Mouse (Mus musculus) olfactory bulb, adult 2 months (tissue): Measurements from ENCODE around the gene Mapkap1. TPM values are rescaled to one million over a fixed set of nuclear protein-coding genes. Genes with fewer than 3 reads are reported as not detected.
"Not testable (repeated sequence)": the region's sequence is repeated elsewhere in the genome, so short reads cannot be mapped to it uniquely, and the experiment has no call there.

ENCODE experiments used
- H3K27ac ChIP-seq: fragments of 200-500 bp; 2 replicates; pipeline ENCODE4 v1.5.1; 2012; ENCODE audit warnings: low read depth, low read length; ENCODE audit not compliant: insufficient read depth
- H3K4me1 ChIP-seq: fragments of 200-500 bp; 2 replicates; pipeline ENCODE4 v1.6.1; 2012; ENCODE audit warnings: low read length; ENCODE audit not compliant: control insufficient read depth, insufficient read depth
- H3K4me3 ChIP-seq: fragments of 200-500 bp; 2 replicates; pipeline ENCODE4 v1.5.1; 2012; ENCODE audit warnings: mild to moderate bottlenecking, low read depth, low read length, moderate library complexity; ENCODE audit not compliant: insufficient read depth
- CTCF ChIP-seq: fragments of 200-500 bp; IDR thresholded peaks from 2 replicates; pipeline ENCODE4 v1.5.1; 2012; ENCODE audit warnings: low read depth, mild to moderate bottlenecking, low read length, moderate library complexity; ENCODE audit not compliant: insufficient read depth
- POLR2A ChIP-seq: fragments of 200-500 bp; IDR thresholded peaks from 2 replicates; pipeline ENCODE4 v1.6.1; 2012; ENCODE audit warnings: mild to moderate bottlenecking, low read depth, low read length, moderate library complexity; ENCODE audit not compliant: insufficient read depth
- WGBS: fragments of 180-500 bp; shearing (Covaris S2); methylation state at CpG from one replicate; pipeline ENCODE4 v1.1.7; 2018; 5-methylcytosine and 5-hydroxymethylcytosine counted together
- polyA plus RNA-seq: library from polyadenylated mRNA; stranded (reverse); fragments of >200 nt; gene quantifications from 2 replicates; pipeline ENCODE4 v1.2.4, GENCODE M21; 2012; ENCODE audit warnings: low replicate concordance; ENCODE audit not compliant: missing spikeins, insufficient read depth, insufficient read length

The Mapkap1 gene
- polyA plus RNA-seq, 1 experiment, result not detected

DNA sequence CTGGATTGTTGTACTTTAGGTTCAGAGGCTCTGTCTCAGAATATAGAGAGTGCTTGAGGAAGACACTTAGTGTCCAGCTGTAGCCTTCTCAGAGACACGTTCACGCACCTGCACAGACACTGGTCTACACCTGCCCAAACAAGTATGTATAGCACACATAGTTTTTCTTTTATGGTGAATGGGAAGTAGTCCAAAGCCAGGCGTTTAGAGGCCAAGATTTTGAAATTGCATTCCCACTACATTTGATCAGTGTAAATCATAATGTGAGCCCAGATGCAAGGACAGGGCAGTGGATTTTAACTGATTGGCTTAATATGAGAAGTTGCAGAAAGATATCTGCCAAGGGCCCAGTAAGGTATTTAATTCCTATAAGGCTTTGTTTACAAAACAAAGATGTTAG, 17.6 kb downstream of the Mapkap1 start:
- 85% methylated on average over 3 of the region's 3 CpGs for WGBS
- no peak overlapping the region for H3K27ac ChIP-seq
- TF ChIP-seq CTCF, result no peak
- no peak for TF ChIP-seq POLR2A
- peaks cover 5% of the 10 kb centered on the region for H3K4me1 ChIP-seq
- H3K4me3 ChIP-seq, result no peak overlapping the region

DNA sequence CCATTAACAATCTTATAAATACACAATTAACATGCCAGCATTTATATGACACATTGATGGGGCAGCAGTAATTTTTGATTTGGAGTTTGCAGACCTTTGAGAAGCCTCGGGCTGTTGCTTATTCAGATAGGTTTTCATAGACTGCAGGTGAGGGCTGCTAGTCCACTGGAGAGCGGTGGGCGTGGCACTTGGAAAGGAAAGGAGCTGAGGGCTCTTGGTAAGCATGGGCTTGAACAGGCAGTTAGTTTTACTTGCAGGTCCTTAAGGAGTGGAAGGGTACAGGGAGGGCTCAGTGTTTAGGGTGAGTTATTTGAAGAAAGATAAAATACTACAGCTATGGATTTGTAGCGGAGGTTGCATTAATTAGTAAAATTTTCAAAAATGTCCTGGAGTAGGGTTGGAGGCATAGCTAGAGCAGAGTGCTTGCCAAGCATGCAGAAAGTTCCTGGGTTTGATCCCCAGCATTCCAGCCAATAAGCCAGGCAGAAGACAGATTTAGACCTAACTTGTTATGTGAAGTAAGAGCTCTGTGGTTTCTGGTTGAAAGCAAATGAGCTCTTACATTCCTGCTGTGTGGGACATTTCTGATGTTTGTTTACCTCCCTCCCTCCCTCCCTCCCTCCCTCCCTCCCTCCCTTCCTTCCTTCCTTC, 19.1 kb downstream of the Mapkap1 start:
- 83% methylated on average over 4 of the region's 4 CpGs for WGBS
- peaks cover 5% of the 10 kb centered on the region for H3K4me1 ChIP-seq
- H3K27ac ChIP-seq, result no peak overlapping the region
- H3K4me3 ChIP-seq, result no peak overlapping the region
- TF ChIP-seq POLR2A, result no peak
- TF ChIP-seq CTCF, result no peak

DNA sequence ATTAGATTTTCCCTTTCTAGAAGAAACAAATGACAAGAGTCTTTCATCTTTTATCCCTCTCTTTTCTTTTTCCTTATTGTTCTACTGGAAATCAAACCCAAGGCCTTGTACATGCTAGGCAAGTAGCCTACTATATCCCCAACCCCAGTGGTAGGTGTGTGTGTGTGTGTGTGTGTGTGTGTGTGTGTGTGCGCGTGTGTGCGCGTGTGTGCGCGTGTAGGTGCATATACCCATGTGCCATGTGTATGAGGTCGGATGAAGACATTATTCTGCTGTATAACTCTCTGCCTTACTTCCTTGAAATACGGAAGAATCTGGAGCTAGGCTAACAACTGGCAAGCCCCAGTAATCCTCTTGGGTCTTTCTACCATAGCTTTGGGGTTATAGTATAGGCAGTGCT, 24.1 kb downstream of the Mapkap1 start:
- H3K4me1 ChIP-seq, result no peaks in the 10 kb centered on the region

DNA sequence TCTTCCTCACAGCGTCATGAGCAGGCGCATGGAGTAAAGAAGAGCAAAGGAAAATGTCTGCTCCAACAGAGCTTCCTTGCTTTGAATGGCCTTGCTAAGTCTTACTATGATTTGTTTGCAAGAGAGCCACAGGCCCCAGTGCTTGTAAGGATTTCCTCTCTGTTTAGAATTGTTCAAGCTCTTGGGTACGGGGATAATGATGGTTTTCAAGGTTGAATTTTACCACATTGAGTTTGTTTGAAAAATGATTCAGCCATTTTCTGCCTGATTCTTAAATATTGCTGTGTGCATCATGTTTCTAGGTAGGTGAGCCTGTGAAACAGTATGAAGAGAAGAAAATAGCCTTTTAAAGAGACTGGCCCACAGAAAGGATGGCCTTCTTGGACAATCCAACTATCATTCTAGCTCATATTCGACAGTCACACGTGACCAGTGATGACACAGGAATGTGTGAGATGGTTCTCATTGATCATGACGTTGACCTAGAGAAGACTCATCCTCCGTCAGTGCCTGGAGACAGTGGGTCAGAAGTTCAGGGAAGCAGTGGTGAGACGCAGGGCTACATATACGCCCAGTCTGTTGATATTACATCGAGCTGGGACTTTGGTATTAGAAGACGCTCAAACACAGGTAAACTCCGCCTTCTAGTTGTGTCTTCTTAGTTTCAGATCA, 25.3 kb downstream of the Mapkap1 start:
- WGBS, result 94% methylated on average over 12 of the region's 12 CpGs
- TF ChIP-seq POLR2A (no peak), CTCF (no peak)
- H3K4me1 ChIP-seq, result no peaks in the 10 kb centered on the region
- H3K27ac ChIP-seq, result no peak overlapping the region
- no peak overlapping the region for H3K4me3 ChIP-seq

More for the DNA sequence above, 24.1 kb downstream of the Mapkap1 start:
- Histone ChIP-seq H3K4me3 (no peak overlapping the region), H3K27ac (no peak overlapping the region)
- TF ChIP-seq POLR2A (no peak), CTCF (no peak)
- 90% methylated on average over 8 of the region's 8 CpGs for WGBS

DNA sequence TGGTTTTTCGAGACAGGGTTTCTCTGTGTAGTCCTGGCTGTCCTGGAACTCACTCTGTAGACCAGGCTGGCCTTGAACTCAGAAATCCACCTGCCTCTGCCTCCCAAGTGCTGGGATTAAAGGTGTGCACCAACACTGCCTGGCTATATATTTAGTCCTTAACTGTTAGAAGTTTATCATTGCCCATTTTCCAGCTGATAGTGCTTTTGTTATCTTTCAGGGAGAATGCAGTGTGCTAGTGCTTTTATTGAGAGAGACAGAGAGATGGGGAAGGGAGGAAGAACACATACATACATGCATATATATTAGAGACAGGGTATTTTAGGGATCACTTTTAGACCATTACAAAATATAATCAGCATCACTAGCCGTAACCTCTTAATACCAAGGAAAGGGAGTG, 26.3 kb downstream of the Mapkap1 start:
- not testable (repeated sequence) for H3K27ac ChIP-seq, H3K4me3 ChIP-seq, H3K4me1 ChIP-seq
- 100% methylated on average over 1 of the region's 2 CpGs for WGBS

DNA sequence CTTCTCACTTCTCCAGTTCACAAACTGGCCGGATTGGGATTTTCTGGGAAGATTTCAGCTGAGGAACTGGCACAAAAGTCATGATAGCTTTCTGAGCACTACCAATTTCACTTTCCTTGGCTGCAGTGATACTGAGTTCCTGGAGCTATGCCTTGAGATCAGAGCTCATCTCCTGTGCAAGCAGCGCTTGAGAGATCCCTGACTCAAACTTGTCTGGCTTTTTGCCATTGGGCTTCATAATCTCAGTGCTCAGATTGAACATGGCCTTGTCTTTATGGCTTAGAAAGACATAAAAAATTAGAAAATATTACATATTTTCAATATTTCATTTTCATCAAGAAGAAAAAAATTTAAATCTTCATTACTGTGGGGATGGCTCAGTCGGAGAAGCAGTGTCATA, 29.8 kb downstream of the Mapkap1 start:
- no peak for TF ChIP-seq POLR2A
- TF ChIP-seq CTCF, result no peak
- WGBS, result 97% methylated on average over 3 of the region's 3 CpGs
- no peak overlapping the region for H3K4me3 ChIP-seq

DNA sequence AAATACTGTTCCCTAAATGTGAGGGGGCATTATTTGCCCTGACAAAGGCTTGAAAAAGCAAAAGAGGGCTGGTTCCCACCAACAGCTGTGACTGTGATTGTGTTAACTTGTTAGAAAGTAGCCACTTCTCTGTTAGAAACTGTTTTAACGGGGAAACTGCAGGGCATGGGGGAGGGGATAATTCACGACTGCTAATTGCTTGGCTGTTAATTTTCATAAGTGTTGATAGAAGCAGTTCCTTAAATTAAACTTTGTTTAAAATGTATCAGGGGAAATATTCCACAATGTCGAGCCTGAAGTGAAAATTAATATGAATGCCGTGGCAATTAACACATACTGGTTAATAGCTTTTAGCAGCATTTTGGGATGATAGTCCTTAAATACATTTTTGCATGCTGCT, 42.2 kb downstream of the Mapkap1 start:
- no peak for TF ChIP-seq POLR2A
- TF ChIP-seq CTCF, result no peak
- H3K27ac ChIP-seq, result 0 out of 2 replicates have a peak overlapping the region, but pooled peaks have one; percentile 74
- no peak overlapping the region for H3K4me3 ChIP-seq
- peaks cover 6% of the 10 kb centered on the region for H3K4me1 ChIP-seq
- 26% methylated on average over 4 of the region's 4 CpGs for WGBS

More for the DNA sequence above, 29.8 kb downstream of the Mapkap1 start:
- no peak overlapping the region for H3K27ac ChIP-seq
- H3K4me1 ChIP-seq, result 0 out of 2 replicates have a peak, but pooled peaks cover 2% of the 10 kb centered on the region

DNA sequence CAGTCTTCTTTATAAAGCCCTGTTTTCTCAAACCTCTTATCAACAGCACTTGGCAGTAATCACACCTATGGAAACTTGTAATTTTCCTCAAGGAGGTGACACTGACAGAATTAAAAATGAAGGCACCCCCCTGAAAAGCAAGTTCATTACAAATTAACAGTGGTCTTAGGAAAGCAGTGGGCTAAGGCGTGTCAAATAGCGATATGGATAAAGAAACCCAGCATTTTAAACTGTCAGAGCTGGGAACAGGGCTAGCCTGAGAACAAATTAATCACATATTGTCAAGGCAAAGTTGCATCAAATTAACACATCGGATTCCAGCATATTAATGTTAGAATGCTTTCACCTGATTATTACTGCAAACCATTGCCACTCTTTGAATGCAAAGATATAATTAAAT, 55.9 kb downstream of the Mapkap1 start:
- WGBS, result 26% methylated on average over 3 of the region's 3 CpGs
- TF ChIP-seq POLR2A (no peak), CTCF (no peak)
- no peak overlapping the region for H3K27ac ChIP-seq
- no peak overlapping the region for H3K4me3 ChIP-seq
- peaks cover 16% of the 10 kb centered on the region; the same call in 1 of the 2 replicates for H3K4me1 ChIP-seq

DNA sequence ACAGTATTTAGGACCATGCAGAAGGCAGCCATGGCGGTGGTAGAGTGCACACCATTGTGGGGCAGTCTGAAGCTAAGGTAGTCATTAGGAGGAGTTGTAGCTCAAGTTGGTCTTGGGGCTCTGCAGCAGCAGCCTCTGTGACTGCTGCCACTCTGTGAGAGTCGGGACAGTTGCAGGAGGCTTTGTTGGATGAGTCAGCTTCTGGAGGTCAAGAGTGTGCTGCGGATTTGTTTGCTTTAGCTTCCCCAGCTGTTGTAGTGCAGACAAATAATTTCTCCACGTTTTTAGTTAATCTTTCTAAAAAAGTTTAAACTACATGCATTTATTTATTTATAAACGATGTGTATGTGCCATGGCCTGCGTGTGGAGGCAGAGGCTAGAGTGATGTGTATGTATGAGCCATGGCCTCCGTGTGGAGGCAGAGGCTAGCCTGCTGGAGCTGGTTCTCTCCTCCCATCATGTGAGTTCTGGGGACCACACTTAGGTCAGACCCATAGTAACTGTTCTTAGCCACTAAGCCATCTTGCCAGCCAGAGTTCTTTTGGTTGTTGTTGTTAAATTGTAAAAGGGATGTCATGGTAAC, 62.1 kb downstream of the Mapkap1 start:
- TF ChIP-seq POLR2A, result no peak
- no peak for TF ChIP-seq CTCF
- Histone ChIP-seq H3K4me3 (no peak overlapping the region), H3K4me1 (peaks cover 14% of the 10 kb centered on the region; the same call in 1 of the 2 replicates), H3K27ac (no peak overlapping the region)
- 71% methylated on average over 7 of the region's 7 CpGs for WGBS

DNA sequence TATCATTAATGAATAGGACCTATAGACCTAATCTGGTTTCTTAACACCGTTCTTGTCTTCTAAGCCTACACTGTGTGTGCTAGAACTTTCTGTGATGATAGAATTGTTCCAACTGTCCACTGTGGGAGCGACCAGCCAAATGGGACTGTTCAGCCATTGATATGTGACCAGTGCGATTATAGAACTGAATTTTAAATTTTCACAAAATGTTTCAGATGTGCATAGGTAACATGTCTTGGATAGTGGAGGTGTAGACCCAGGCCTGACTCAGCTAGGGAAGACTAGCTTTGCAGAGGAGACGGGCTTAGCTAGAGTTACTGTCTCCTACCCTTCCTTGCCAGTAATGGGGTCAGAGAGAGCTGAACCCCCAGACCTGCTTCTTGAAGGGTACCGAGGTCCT, 62.8 kb downstream of the Mapkap1 start:
- no peak overlapping the region for H3K4me3 ChIP-seq
- no peak for TF ChIP-seq CTCF
- no peak for TF ChIP-seq POLR2A
- WGBS, result 97% methylated on average over 5 of the region's 5 CpGs

More for the DNA sequence above, 62.8 kb downstream of the Mapkap1 start:
- H3K4me1 ChIP-seq, result peaks cover 12% of the 10 kb centered on the region; the same call in 1 of the 2 replicates
- H3K27ac ChIP-seq, result no peak overlapping the region
